Mouse (Mus musculus) right cerebral cortex, postnatal 10 days (tissue): ENCODE measurements around the gene Aoc2.

Source experiments
- DNase-seq, 2 experiments: peaks; one replicate each; pipeline ENCODE4 v3.0.0; 2021; ENCODE audit warnings: low spot score in 2 of 2

The Aoc2 gene

GRCm38 (mm10) chr11:101324763-101325162 is at the start of gene Aoc2:
Gene Aoc2, plus strand, starts transcription at chr11:101325063.
- DNase-seq = no peak

- no peak for DNase-seq
Observed at GRCm38 (mm10) chr11:101275309-101275708, 49.6 kb upstream of the Aoc2 start.

- DNase-seq = no peak
Observed at GRCm38 (mm10) chr11:101276319-101277070, 48.4 kb upstream of the Aoc2 start.

- DNase-seq = no peak
Observed at GRCm38 (mm10) chr11:101277381-101278222, 47.3 kb upstream of the Aoc2 start.

- peak; percentile 92 to 94 for DNase-seq
Observed at GRCm38 (mm10) chr11:101278223-101279192, 46.4 kb upstream of the Aoc2 start, which contains the start of the genes Cntd1 and Coa3. Gene Cntd1, plus strand, starts transcription at chr11:101279012. Gene Coa3, minus strand, starts transcription at chr11:101279114.

GRCm38 (mm10) chr11:101279193-101279569 is 45.7 kb upstream of the Aoc2 start:
- no peak for DNase-seq

GRCm38 (mm10) chr11:101280837-101281236 is 44.0 kb upstream of the Aoc2 start:
- no peak for DNase-seq

GRCm38 (mm10) chr11:101282896-101283295 is 42.0 kb upstream of the Aoc2 start:
- DNase-seq = no peak

GRCm38 (mm10) chr11:101283805-101284204 is 41.1 kb upstream of the Aoc2 start:
- DNase-seq = no peak

GRCm38 (mm10) chr11:101287306-101287705 is 37.6 kb upstream of the Aoc2 start:
- no peak for DNase-seq

GRCm38 (mm10) chr11:101291231-101291630 is 33.6 kb upstream of the Aoc2 start:
- no peak for DNase-seq

GRCm38 (mm10) chr11:101295191-101295590 is 29.7 kb upstream of the Aoc2 start:
- no peak for DNase-seq

- no peak for DNase-seq
Observed at GRCm38 (mm10) chr11:101300881-101301280, 24.0 kb upstream of the Aoc2 start.

GRCm38 (mm10) chr11:101301299-101302003 is 23.4 kb upstream of the Aoc2 start:
- no peak for DNase-seq

- peak; percentile 97 to 98 for DNase-seq
Observed at GRCm38 (mm10) chr11:101302004-101302798, 22.7 kb upstream of the Aoc2 start, which contains the start of gene Becn1. Gene Becn1, minus strand, starts transcription at chr11:101302286.

- DNase-seq = no peak
Observed at GRCm38 (mm10) chr11:101307744-101308143, 17.1 kb upstream of the Aoc2 start.

GRCm38 (mm10) chr11:101311083-101311482 is 13.8 kb upstream of the Aoc2 start:
- DNase-seq = no peak

- no peak for DNase-seq
Observed at GRCm38 (mm10) chr11:101312150-101312549, 12.7 kb upstream of the Aoc2 start.

GRCm38 (mm10) chr11:101314567-101314966 is 10.3 kb upstream of the Aoc2 start:
- DNase-seq = no peak

- no peak for DNase-seq
Observed at GRCm38 (mm10) chr11:101315082-101315650, 9.7 kb upstream of the Aoc2 start.
